Mouse (Mus musculus): ENCODE measurements around the gene Slc35d2. TPM values are rescaled to one million over a fixed set of nuclear protein-coding genes. Genes with fewer than 3 reads are reported as not detected.
A peak's percentile ranks its signal among the peaks of the same experiment; 100 is the strongest.

The Slc35d2 gene
- total RNA-seq, 2 experiments from 2014 or later, result 0.89 to 1.5 TPM

GRCm38 (mm10) chr13:64117442-64117841 lies 11.7 kb downstream of the Slc35d2 start:
- no peak for DNase-seq

- no peak for DNase-seq
Observed at GRCm38 (mm10) chr13:64110421-64110820, 18.7 kb downstream of the Slc35d2 start.

GRCm38 (mm10) chr13:64108381-64108850 lies 20.8 kb downstream of the Slc35d2 start:
- peak in 1 of 2 experiments; percentile 15 for DNase-seq

- DNase-seq, result no peak
Observed at GRCm38 (mm10) chr13:64107535-64107934, 21.6 kb downstream of the Slc35d2 start.

- DNase-seq, result no peak
Observed at GRCm38 (mm10) chr13:64107105-64107504, 22.1 kb downstream of the Slc35d2 start.

GRCm38 (mm10) chr13:64105690-64106089 lies 23.5 kb downstream of the Slc35d2 start:
- DNase-seq, result no peak

GRCm38 (mm10) chr13:64100186-64100585 lies 29.0 kb downstream of the Slc35d2 start:
- DNase-seq, result peak; percentile 25 to 70

GRCm38 (mm10) chr13:64098992-64099391 lies 30.2 kb downstream of the Slc35d2 start:
- DNase-seq, result peak in 1 of 2 experiments; percentile 42

- DNase-seq, result peak; percentile 44 to 86
Observed at GRCm38 (mm10) chr13:64093341-64093740, 35.8 kb downstream of the Slc35d2 start.

- no peak for DNase-seq
Observed at GRCm38 (mm10) chr13:64092752-64093151, 36.4 kb downstream of the Slc35d2 start.

GRCm38 (mm10) chr13:64092141-64092540 lies 37.0 kb downstream of the Slc35d2 start:
- no peak for DNase-seq

- DNase-seq, result no peak
Observed at GRCm38 (mm10) chr13:64091006-64091405, 38.2 kb downstream of the Slc35d2 start.

- no peak for DNase-seq
Observed at GRCm38 (mm10) chr13:64090278-64090677, 38.9 kb downstream of the Slc35d2 start.

- DNase-seq, result no peak
Observed at GRCm38 (mm10) chr13:64089130-64089529, 40.0 kb downstream of the Slc35d2 start, which contains the start of gene Hsd17b3. Gene Hsd17b3 (minus strand): TSS chr13:64089230.

GRCm38 (mm10) chr13:64088057-64088456 lies 41.1 kb downstream of the Slc35d2 start:
- no peak for DNase-seq

- DNase-seq, result no peak
Observed at GRCm38 (mm10) chr13:64086036-64086435, 43.1 kb downstream of the Slc35d2 start.

- no peak for DNase-seq
Observed at GRCm38 (mm10) chr13:64083331-64083730, 45.8 kb downstream of the Slc35d2 start.

- DNase-seq, result no peak
Observed at GRCm38 (mm10) chr13:64081012-64081919, 47.9 kb downstream of the Slc35d2 start.

- no peak for DNase-seq
Observed at GRCm38 (mm10) chr13:64077591-64077990, 51.6 kb downstream of the Slc35d2 start.

- no peak for DNase-seq
Observed at GRCm38 (mm10) chr13:64076074-64076473, 53.1 kb downstream of the Slc35d2 start.

- DNase-seq, result no peak
Observed at GRCm38 (mm10) chr13:64066653-64067052, 62.5 kb downstream of the Slc35d2 start.

- DNase-seq, result no peak
Observed at GRCm38 (mm10) chr13:64064276-64064675, 64.9 kb downstream of the Slc35d2 start.

- DNase-seq, result no peak
Observed at GRCm38 (mm10) chr13:64060935-64061506, 68.1 kb downstream of the Slc35d2 start.
